Mouse (Mus musculus): ENCODE measurements around the gene Ms4a4a. TPM values are rescaled to one million over a fixed set of nuclear protein-coding genes. Genes with fewer than 3 reads are reported as not detected.

Ms4a4a gene
- polyA plus RNA-seq, 1 experiment = 0.09 TPM

DNA sequence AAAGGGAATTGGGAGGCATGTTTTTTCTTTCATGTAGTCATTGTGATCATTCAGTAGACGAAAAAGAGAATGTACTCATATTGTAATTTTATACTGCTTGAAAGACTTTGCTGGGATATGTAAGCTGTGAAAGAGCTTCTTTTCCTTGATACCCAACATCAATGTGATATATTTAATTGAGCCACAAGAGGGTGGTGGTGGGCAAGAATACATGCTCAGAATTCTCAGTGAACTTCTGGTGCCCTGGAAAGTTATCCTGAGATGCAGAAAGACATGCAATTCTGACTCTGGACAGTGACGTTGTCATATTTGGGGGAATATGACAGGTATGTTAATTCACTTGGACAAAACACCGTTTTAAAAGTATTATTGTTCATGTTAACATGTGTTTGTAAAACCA lies 15.2 kb upstream of the Ms4a4a start:
- no peaks in the 10 kb centered on the region for H3K36me3 ChIP-seq (ENCODE audit: control insufficient read depth, insufficient read depth, low read length)
- no peak overlapping the region for H3K4me3 ChIP-seq (ENCODE audit: insufficient read depth, low read depth, low read length)
- no peak overlapping the region for H3K27ac ChIP-seq (ENCODE audit: insufficient read depth, low read depth, low read length)
- no peak for DNase-seq
- H3K27me3 ChIP-seq (replicated peaks; ENCODE audit: control insufficient read depth, insufficient read depth, low read length) = no peaks in the 10 kb centered on the region
- no peaks in the 10 kb centered on the region for H3K4me1 ChIP-seq (ENCODE audit: control insufficient read depth, insufficient read depth, low read length)
- TF ChIP-seq CTCF (conservative IDR thresholded peaks at IDR 0.05; ENCODE audit: insufficient read depth, insufficient read length, low read depth, low read length) (no peak), POLR2A (IDR thresholded peaks at IDR 0.05; ENCODE audit: low read depth, low read length) (no peak)
- WGBS = 52% methylated on average over 3 of the region's 3 CpGs

DNA sequence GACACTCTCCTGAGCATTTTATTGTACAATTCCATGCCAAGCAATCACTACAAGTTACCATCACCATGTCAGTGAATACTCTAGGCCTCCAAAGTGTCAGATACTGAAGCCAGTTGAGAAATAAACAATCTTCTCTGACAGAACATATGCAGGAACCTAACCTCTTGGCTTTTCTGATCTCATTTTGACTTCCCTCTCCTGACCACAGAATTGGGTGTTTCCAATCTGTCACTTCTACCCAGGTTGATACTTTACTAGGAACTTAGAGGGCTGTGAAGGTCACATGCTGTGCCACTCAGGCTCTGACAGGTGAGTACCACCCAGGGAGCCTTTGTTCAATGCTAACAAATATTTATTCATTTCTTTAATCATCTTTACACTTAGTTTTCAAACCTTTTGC lies 13.3 kb upstream of the Ms4a4a start:
- H3K27ac ChIP-seq (ENCODE audit: insufficient read depth, low read depth, low read length) = no peak overlapping the region
- no peak for DNase-seq
- no peaks in the 10 kb centered on the region for H3K36me3 ChIP-seq (ENCODE audit: control insufficient read depth, insufficient read depth, low read length)
- H3K4me3 ChIP-seq (ENCODE audit: insufficient read depth, low read depth, low read length) = no peak overlapping the region
- H3K27me3 ChIP-seq (replicated peaks; ENCODE audit: control insufficient read depth, insufficient read depth, low read length) = no peaks in the 10 kb centered on the region
- no peak for TF ChIP-seq CTCF (conservative IDR thresholded peaks at IDR 0.05; ENCODE audit: insufficient read depth, insufficient read length, low read depth, low read length)
- TF ChIP-seq POLR2A (IDR thresholded peaks at IDR 0.05; ENCODE audit: low read depth, low read length) = no peak
- H3K4me1 ChIP-seq (ENCODE audit: control insufficient read depth, insufficient read depth, low read length) = no peaks in the 10 kb centered on the region

DNA sequence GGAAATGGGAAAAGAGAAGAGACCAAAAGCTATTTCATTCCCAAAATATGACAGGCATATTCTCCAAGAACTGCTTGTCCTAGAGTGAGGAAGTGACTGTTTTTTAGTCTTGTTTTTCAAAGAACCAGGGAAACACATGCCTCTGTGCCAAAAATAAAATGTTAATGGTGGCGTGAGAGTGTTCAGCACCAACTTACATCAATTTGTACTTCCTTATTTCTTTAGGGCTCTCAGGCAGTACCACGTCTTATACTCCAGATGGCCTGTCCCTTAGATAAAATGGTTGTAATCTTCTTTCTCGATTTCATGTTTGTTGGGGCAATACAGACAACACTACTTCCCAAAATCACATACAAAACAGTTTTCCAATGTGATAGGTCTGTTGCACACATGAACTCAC lies 7.0 kb upstream of the Ms4a4a start:
- 82% methylated on average over 3 of the region's 3 CpGs for WGBS
- DNase-seq = no peak
- Histone ChIP-seq H3K36me3 (ENCODE audit: control insufficient read depth, insufficient read depth, low read length) (no peaks in the 10 kb centered on the region), H3K4me1 (ENCODE audit: control insufficient read depth, insufficient read depth, low read length) (no peaks in the 10 kb centered on the region), H3K27me3 (replicated peaks; ENCODE audit: control insufficient read depth, insufficient read depth, low read length) (no peaks in the 10 kb centered on the region), H3K27ac (ENCODE audit: insufficient read depth, low read depth, low read length) (no peak overlapping the region), H3K4me3 (ENCODE audit: insufficient read depth, low read depth, low read length) (no peak overlapping the region)
- TF ChIP-seq POLR2A (IDR thresholded peaks at IDR 0.05; ENCODE audit: low read depth, low read length) = no peak
- TF ChIP-seq CTCF (conservative IDR thresholded peaks at IDR 0.05; ENCODE audit: insufficient read depth, insufficient read length, low read depth, low read length) = no peak

DNA sequence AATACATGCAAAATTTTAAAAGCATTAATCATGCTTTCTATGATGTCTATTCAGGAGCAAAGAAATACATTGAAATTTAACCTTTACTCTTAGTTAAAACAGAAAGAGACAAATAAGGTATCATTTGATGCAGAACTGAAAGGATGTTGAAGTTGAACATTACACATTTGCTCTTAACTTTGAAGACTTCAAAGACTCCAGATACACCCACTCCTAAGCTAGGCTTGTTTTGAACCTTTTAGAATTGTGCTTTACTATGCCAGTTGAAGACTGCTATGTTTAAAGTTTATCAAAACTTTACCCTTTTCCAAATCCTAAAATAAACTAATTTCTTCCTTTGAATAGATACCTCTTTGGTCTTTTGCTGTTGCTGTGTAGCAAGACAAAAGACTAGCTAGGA lies 4.1 kb upstream of the Ms4a4a start:
- no peak overlapping the region for H3K4me3 ChIP-seq (ENCODE audit: insufficient read depth, low read depth, low read length)
- no peaks in the 10 kb centered on the region for H3K27me3 ChIP-seq (replicated peaks; ENCODE audit: control insufficient read depth, insufficient read depth, low read length)
- TF ChIP-seq POLR2A (IDR thresholded peaks at IDR 0.05; ENCODE audit: low read depth, low read length) (no peak), CTCF (conservative IDR thresholded peaks at IDR 0.05; ENCODE audit: insufficient read depth, insufficient read length, low read depth, low read length) (no peak)
- H3K27ac ChIP-seq (ENCODE audit: insufficient read depth, low read depth, low read length) = no peak overlapping the region
- DNase-seq = no peak
- H3K36me3 ChIP-seq (ENCODE audit: control insufficient read depth, insufficient read depth, low read length) = no peaks in the 10 kb centered on the region
- H3K4me1 ChIP-seq (ENCODE audit: control insufficient read depth, insufficient read depth, low read length) = no peaks in the 10 kb centered on the region

DNA sequence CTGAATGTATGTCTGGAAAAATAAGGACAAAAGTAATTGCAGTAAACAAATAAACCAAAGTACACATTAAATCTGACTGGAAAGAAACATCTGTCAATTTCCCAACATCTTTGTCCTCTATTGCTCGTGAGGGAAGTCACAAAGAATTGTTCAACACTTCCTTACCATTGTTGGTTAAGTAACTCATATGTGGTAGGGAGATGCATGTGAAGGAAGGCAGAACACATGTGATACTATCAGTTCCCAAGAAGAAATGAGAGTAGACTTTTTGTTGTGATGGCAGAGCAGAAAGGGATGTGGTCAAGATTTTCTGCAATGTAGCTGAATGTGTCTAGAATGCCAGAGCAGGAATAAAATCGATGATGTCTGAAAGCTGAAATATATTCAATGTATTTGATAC lies 1.1 kb downstream of the Ms4a4a start:
- WGBS = 69% methylated on average over 2 of the region's 2 CpGs
- no peak overlapping the region for H3K4me3 ChIP-seq (ENCODE audit: insufficient read depth, low read depth, low read length)

DNA sequence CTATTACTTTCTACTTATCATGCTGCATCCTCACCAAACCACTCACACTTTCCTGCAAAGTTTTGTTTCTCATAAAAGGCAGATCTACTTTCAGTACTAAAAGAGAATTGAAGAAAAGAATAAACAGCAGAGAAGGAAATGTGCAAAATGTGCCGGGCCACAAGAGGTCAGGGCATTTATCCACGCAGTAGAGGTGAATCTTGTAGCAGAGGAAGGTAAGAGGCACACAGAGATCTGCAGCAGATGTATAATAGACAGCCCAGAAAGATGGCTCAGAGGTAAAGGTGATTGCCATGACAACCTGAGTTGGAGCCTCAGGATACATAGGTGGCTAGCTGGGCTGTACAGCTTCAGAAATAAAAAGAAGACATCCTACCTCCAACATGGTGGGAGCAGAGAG lies 11.8 kb downstream of the Ms4a4a start:
- Histone ChIP-seq H3K27me3 (replicated peaks; ENCODE audit: control insufficient read depth, insufficient read depth, low read length) (no peaks in the 10 kb centered on the region), H3K4me3 (ENCODE audit: insufficient read depth, low read depth, low read length) (no peak overlapping the region), H3K36me3 (ENCODE audit: control insufficient read depth, insufficient read depth, low read length) (no peaks in the 10 kb centered on the region), H3K27ac (ENCODE audit: insufficient read depth, low read depth, low read length) (no peak overlapping the region), H3K4me1 (ENCODE audit: control insufficient read depth, insufficient read depth, low read length) (no peaks in the 10 kb centered on the region)
- TF ChIP-seq CTCF (conservative IDR thresholded peaks at IDR 0.05; ENCODE audit: insufficient read depth, insufficient read length, low read depth, low read length) = no peak
- TF ChIP-seq POLR2A (IDR thresholded peaks at IDR 0.05; ENCODE audit: low read depth, low read length) = no peak
- DNase-seq = no peak
- WGBS = 68% methylated on average over 2 of the region's 2 CpGs

More for the DNA sequence above, 1.1 kb downstream of the Ms4a4a start:
- no peaks in the 10 kb centered on the region for H3K36me3 ChIP-seq (ENCODE audit: control insufficient read depth, insufficient read depth, low read length)
- TF ChIP-seq POLR2A (IDR thresholded peaks at IDR 0.05; ENCODE audit: low read depth, low read length) (no peak), CTCF (conservative IDR thresholded peaks at IDR 0.05; ENCODE audit: insufficient read depth, insufficient read length, low read depth, low read length) (no peak)
- H3K4me1 ChIP-seq (ENCODE audit: control insufficient read depth, insufficient read depth, low read length) = no peaks in the 10 kb centered on the region
- DNase-seq = no peak
- no peaks in the 10 kb centered on the region; the same call in 1 of the 2 replicates for H3K27me3 ChIP-seq (replicated peaks; ENCODE audit: control insufficient read depth, insufficient read depth, low read length)
- no peak overlapping the region for H3K27ac ChIP-seq (ENCODE audit: insufficient read depth, low read depth, low read length)

DNA sequence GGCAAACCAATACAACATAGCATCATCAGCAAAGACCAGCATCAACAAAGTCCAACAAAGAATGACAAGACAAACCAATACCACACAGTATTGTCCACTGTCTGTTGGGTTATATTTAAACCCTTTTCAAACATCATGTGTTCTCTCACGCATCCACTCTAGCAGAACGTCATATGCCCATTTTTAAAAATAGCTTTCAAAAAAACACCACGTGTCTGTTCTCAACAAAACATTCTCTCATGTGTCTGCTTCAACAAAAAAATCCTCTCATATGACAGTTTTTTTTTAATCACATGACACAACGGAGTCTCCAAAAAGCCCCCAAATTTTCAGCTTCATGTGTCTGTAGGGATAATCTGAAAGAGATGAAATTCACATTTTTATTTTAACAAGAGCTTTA lies 12.4 kb downstream of the Ms4a4a start:
- DNase-seq = no peak
- Histone ChIP-seq H3K27ac (ENCODE audit: insufficient read depth, low read depth, low read length) (no peak overlapping the region), H3K27me3 (replicated peaks; ENCODE audit: control insufficient read depth, insufficient read depth, low read length) (no peaks in the 10 kb centered on the region), H3K4me1 (ENCODE audit: control insufficient read depth, insufficient read depth, low read length) (no peaks in the 10 kb centered on the region), H3K4me3 (ENCODE audit: insufficient read depth, low read depth, low read length) (no peak overlapping the region), H3K36me3 (ENCODE audit: control insufficient read depth, insufficient read depth, low read length) (no peaks in the 10 kb centered on the region)
- TF ChIP-seq POLR2A (IDR thresholded peaks at IDR 0.05; ENCODE audit: low read depth, low read length) (no peak), CTCF (conservative IDR thresholded peaks at IDR 0.05; ENCODE audit: insufficient read depth, insufficient read length, low read depth, low read length) (no peak)
- 78% methylated on average over 4 of the region's 4 CpGs for WGBS

DNA sequence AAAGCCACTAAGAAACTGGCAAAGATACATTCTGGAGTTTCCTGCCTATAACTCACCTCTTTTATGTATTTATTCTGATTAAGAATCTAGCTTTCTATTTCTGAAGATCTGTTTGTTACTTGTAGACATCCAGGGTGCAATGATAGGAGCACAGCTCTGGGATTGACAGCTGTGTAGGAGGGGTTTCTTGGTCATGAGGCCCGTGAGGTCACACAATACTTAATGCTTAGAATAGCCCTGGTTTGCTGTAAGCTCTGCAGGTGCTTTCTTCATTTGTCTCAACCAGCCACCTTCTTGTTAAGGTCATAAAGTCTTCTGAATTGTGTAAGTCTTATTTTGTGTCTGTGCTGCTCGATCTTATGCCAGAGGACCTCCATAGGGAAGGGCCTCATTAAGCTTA lies 13.6 kb downstream of the Ms4a4a start:
- TF ChIP-seq POLR2A (IDR thresholded peaks at IDR 0.05; ENCODE audit: low read depth, low read length) (no peak), CTCF (conservative IDR thresholded peaks at IDR 0.05; ENCODE audit: insufficient read depth, insufficient read length, low read depth, low read length) (no peak)
- 68% methylated on average over 2 of the region's 2 CpGs for whole genome bisulfite sequencing
- H3K36me3 ChIP-seq (ENCODE audit: control insufficient read depth, insufficient read depth, low read length) = no peaks in the 10 kb centered on the region

More for the DNA sequence above, 13.6 kb downstream of the Ms4a4a start:
- Histone ChIP-seq H3K27ac (ENCODE audit: insufficient read depth, low read depth, low read length) (no peak overlapping the region), H3K27me3 (replicated peaks; ENCODE audit: control insufficient read depth, insufficient read depth, low read length) (no peaks in the 10 kb centered on the region), H3K4me1 (ENCODE audit: control insufficient read depth, insufficient read depth, low read length) (no peaks in the 10 kb centered on the region), H3K4me3 (ENCODE audit: insufficient read depth, low read depth, low read length) (no peak overlapping the region)
- no peak for DNase-seq

Data from kidney, adult 2 months (tissue).